Mouse (Mus musculus) intestine, postnatal 0 days (tissue): ENCODE data around the gene Dlgap3. TPM values are rescaled to one million over a fixed set of nuclear protein-coding genes. Genes with fewer than 3 reads are reported as not detected.

Experiments
- ATAC-seq: fragments of 200-750 bp; cut with Nextera tagmentation; 2 replicates; pipeline ENCODE4 v1.8.0; 2017; ENCODE audit warnings: mild to moderate bottlenecking, moderate TSS enrichment, moderate library complexity
- H3K27ac ChIP-seq: fragments of 300-500 bp; sonication (generic); 2 replicates; pipeline ENCODE4 v1.5.1; 2014; ENCODE audit warnings: mild to moderate bottlenecking, low read depth, low read length, moderate library complexity
- H3K27me3 ChIP-seq: fragments of 300-500 bp; sonication (generic); replicated peaks from 2 replicates; pipeline ENCODE4 v1.6.1; 2014; ENCODE audit warnings: low read length, mixed read lengths; ENCODE audit not compliant: control insufficient read depth, insufficient read depth
- H3K36me3 ChIP-seq: fragments of 300-500 bp; sonication (generic); 2 replicates; pipeline ENCODE4 v1.6.1; 2014; ENCODE audit warnings: mild to moderate bottlenecking, moderate library complexity; ENCODE audit not compliant: control insufficient read depth, insufficient read depth
- H3K4me1 ChIP-seq: fragments of 300-500 bp; sonication (generic); replicated peaks from 2 replicates; pipeline ENCODE4 v1.6.1; 2014; ENCODE audit warnings: antibody characterized with exemption, low read length, mixed read lengths; ENCODE audit not compliant: control insufficient read depth, insufficient read depth
- H3K4me2 ChIP-seq: fragments of 300-500 bp; sonication (generic); replicated peaks from 2 replicates; pipeline ENCODE4 v1.6.1; 2014; ENCODE audit warnings: low read depth, mild to moderate bottlenecking, moderate library complexity
- H3K4me3 ChIP-seq: fragments of 300-500 bp; sonication (generic); 2 replicates; pipeline ENCODE4 v1.5.1; 2014; ENCODE audit warnings: low read depth, low read length
- H3K9ac ChIP-seq: fragments of 300-500 bp; sonication (generic); 2 replicates; pipeline ENCODE4 v1.6.1; 2014; ENCODE audit warnings: mild to moderate bottlenecking, low read depth, low read length
- H3K9me3 ChIP-seq: fragments of 300-500 bp; sonication (generic); 2 replicates; pipeline ENCODE4 v1.6.1; 2016; ENCODE audit warnings: mixed run types; ENCODE audit not compliant: control insufficient read depth
- CTCF ChIP-seq: sonication (generic); IDR thresholded peaks from 2 replicates; pipeline ENCODE4 v1.5.1; 2016; ENCODE audit warnings: low read depth, mild to moderate bottlenecking, control low read depth, antibody characterized with exemption, moderate library complexity
- WGBS: fragments of 180-500 bp; shearing (Covaris S2); extraction: QIAGEN DNeasy Blood & Tissue Kit; methylation state at CpG from one replicate; pipeline ENCODE4 v1.1.7; 2014; 5-methylcytosine and 5-hydroxymethylcytosine counted together
- polyA plus RNA-seq: library from polyadenylated mRNA; unstranded; fragments of >200 nt; fragmentation: Nextera tagmentation; extraction: Ambion mirVana; gene quantifications from 2 replicates; pipeline ENCODE4 v1.2.1, GENCODE M21; 2015

Gene Dlgap3
- polyA plus RNA-seq, 1 experiment from 2014 or later, result 0.46 TPM

DNA sequence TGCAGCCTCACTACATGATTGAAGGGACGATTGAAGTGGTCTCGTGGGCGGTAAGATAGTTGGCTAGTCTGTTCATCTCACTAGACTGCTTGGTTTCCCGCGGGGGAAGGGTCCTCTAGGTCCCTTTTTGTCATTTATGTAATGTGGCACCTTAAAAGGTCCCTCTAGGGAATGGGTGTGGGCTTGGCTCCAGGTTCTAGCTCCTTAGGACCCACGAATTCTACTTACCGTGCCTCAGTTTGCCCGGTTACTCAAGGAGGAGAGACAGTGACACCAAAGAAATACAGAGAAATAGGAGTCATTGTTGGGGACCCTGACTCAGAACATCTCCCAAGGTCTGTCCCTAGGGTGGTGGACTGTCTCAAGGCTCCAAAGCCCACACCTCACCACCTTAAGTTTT, 1.3 kb upstream of the Dlgap3 start:
- WGBS, result 20% methylated on average over 8 of the region's 8 CpGs
- peak overlapping the region; percentile 100 for H3K4me2 ChIP-seq
- no peaks in the 10 kb centered on the region for H3K9me3 ChIP-seq
- H3K4me1 ChIP-seq, result peaks cover 4% of the 10 kb centered on the region; the same call in 1 of the 2 replicates
- TF ChIP-seq CTCF, result no peak
- no peak overlapping the region for H3K27ac ChIP-seq
- H3K27me3 ChIP-seq, result peaks cover 35% of the 10 kb centered on the region; the same call in 1 of the 2 replicates
- no peak for ATAC-seq
- H3K9ac ChIP-seq, result no peak overlapping the region
- no peak overlapping the region for H3K4me3 ChIP-seq
- H3K36me3 ChIP-seq, result no peaks in the 10 kb centered on the region

DNA sequence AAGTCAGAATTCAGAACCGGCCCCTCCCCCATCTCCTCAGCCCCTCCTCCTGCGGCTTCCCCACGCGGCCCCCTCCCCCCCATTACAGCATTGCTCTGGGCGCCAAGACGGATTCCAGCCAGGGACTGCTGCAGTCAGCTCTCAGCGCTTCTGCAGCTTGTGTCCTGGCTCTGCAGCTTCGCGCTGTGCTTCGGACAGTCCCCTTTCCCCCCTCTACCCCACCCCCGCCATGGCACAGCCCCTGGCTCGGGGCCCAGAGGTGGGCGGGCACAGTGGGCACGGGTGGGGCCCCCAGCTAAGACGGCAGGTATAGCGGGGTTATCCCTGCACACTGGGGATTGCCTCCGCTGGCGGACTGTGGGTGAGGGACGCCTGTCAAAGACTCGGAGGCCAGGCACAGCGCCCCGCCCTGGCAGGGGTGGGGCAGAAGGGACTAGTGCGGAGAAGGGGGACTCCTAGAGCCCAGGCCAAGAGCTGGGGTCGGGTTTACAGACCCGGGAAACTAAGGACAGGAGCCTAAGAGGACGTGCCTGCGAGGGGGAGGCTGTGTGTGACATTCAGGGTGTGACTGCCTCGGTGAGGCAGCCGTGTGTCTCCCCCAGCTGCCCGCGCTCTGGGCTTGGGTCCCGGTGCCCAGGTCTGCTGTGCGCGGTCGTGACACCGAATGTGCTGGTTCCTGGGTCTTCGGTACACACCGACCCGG, 642 bp upstream of the Dlgap3 start:
- Histone ChIP-seq H3K9ac (0 out of 2 replicates have a peak overlapping the region, but pooled peaks have one; percentile 17), H3K4me3 (peak overlapping the region; percentile 70), H3K4me1 (peaks cover 4% of the 10 kb centered on the region; the same call in 1 of the 2 replicates), H3K27me3 (peaks cover 38% of the 10 kb centered on the region; the same call in 1 of the 2 replicates), H3K27ac (no peak overlapping the region), H3K4me2 (peak overlapping the region; percentile 100), H3K36me3 (no peaks in the 10 kb centered on the region), H3K9me3 (no peaks in the 10 kb centered on the region)
- peak; percentile 31 for ATAC-seq
- TF ChIP-seq CTCF, result no peak; the same call in 1 of the 2 replicates
- under 1% methylated on average over 39 of the region's 39 CpGs for WGBS

DNA sequence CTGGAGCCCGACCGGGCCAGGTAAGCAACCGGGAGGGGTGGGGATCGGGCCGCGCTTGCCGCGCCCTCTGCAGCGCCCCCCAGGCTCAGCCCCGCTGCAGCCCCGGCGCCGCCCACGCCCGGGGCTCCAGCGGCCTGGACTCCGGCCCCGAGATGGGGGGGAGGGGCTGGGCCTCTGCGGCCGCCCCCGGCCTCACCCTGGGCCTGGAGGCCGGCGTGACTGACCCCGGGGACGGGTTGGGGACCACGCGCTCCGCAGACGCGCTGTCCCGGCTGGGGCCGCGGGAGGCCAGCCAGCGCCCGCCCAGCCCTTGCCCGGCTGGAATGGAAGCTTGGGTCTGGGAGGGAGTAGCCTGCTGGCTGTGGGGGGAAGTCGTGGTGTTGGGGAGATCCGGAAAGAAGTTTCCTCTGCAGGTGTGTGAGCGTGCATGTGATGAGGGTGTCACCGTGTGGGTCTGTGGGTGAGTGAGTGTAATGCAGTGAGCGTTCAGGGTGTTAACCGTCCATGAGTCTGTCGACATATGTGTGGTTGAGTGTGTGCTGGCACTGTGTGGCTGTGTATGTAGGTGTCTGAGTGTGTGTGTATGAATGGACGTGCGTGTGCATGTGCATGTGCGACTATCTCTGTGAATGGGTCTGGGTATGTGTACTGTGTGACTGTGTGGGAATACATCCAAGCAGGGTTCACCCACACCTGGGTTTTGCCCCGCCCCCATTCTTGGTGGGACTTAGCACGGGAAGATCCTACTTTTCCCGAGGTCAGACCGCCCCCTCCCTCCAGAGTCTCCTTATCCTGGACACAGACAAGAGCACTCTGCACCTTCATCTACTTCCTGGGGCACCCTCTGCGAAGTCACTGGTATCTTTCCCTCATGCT, 580 bp downstream of the Dlgap3 start:
- no peak for TF ChIP-seq CTCF
- no peaks in the 10 kb centered on the region for H3K9me3 ChIP-seq
- peak overlapping the region; percentile 70 for H3K4me3 ChIP-seq
- no peak overlapping the region for H3K27ac ChIP-seq
- H3K27me3 ChIP-seq, result peaks cover 38% of the 10 kb centered on the region; the same call in 1 of the 2 replicates
- no peaks in the 10 kb centered on the region for H3K36me3 ChIP-seq
- H3K9ac ChIP-seq, result 0 out of 2 replicates have a peak overlapping the region, but pooled peaks have one; percentile 11
- ATAC-seq, result peak; percentile 53
- WGBS, result 3% methylated on average over 49 of the region's 51 CpGs
- H3K4me1 ChIP-seq, result peaks cover 4% of the 10 kb centered on the region; the same call in 1 of the 2 replicates
- H3K4me2 ChIP-seq, result peak overlapping the region; percentile 100

DNA sequence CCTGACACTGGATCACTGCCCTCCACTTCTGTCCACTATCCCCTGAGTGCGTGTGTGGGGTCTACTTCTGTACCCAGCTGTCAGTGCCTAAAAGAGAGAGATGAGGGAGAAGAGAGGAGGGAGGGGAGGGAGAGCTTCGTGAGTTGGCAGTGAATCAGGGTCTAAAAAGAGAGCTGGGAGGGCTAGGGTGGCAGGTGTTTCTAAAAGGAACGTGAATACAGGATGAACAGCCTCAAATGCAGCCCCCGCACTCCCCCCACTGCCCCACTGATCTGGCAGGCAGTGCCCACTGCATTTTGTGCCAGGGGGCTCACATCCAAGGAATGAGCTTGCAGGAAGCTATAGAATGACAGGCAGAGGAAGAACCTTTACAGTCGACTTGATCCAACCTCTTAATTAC, 1.9 kb downstream of the Dlgap3 start:
- ATAC-seq, result no peak
- H3K27me3 ChIP-seq, result peaks cover 38% of the 10 kb centered on the region; the same call in 1 of the 2 replicates
- WGBS, result 53% methylated on average over 5 of the region's 5 CpGs

DNA sequence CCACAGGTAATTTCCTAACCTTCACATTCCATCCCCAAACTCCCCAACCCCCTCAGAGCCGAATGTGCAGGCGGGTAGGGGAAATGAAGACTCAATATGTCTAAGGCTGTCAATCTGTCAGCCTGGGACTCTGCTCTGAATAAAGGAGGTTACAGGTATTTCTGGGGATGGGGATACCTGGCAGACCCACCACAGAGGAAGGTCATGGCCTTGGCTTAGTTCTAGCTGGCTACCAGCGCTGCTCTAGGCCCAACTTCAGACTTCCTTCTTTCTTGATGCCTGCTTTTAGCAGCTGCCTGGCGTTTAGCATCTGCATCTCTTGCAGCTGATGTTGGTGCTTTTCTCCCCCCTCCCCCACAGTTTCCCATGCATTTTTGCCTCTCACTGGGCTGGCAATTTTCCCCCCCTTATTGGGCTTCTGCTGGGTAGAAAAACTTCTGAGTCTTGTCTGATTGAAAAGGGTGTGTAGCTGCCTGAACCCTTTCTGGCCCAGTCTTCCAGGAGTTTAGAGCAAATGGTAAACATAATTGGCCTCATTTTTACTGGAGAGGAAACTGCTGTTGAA, 2.4 kb downstream of the Dlgap3 start:
- WGBS, result 58% methylated on average over 4 of the region's 4 CpGs

More for the DNA sequence above, 1.9 kb downstream of the Dlgap3 start:
- Histone ChIP-seq H3K27ac (no peak overlapping the region), H3K4me3 (no peak overlapping the region), H3K36me3 (no peaks in the 10 kb centered on the region), H3K9ac (no peak overlapping the region), H3K4me2 (no peak overlapping the region), H3K4me1 (peaks cover 4% of the 10 kb centered on the region; the same call in 1 of the 2 replicates), H3K9me3 (no peaks in the 10 kb centered on the region)
- TF ChIP-seq CTCF, result no peak

More for the DNA sequence above, 2.4 kb downstream of the Dlgap3 start:
- Histone ChIP-seq H3K9ac (no peak overlapping the region), H3K27me3 (peaks cover 37% of the 10 kb centered on the region; the same call in 1 of the 2 replicates), H3K9me3 (no peaks in the 10 kb centered on the region), H3K4me2 (no peak overlapping the region), H3K36me3 (no peaks in the 10 kb centered on the region), H3K4me1 (peaks cover 4% of the 10 kb centered on the region; the same call in 1 of the 2 replicates), H3K4me3 (no peak overlapping the region), H3K27ac (no peak overlapping the region)
- ATAC-seq, result no peak
- no peak for TF ChIP-seq CTCF
